Mouse (Mus musculus): ENCODE results near the gene Tectb.
"Not testable (repeated sequence)": the region's sequence is repeated elsewhere in the genome, so short reads cannot be mapped to it uniquely, and the experiment has no call there.

Tectb gene

GRCm38 (mm10) chr19:55180433-55180832 lies at the start of gene Tectb:
TSS of gene Tectb (plus strand) at chr19:55180733.
- no peak for DNase-seq (ENCODE audit: low spot score)

GRCm38 (mm10) chr19:55131747-55132146 lies 48.8 kb upstream of the Tectb start:
- DNase-seq (ENCODE audit: low spot score) = no peak

DNA sequence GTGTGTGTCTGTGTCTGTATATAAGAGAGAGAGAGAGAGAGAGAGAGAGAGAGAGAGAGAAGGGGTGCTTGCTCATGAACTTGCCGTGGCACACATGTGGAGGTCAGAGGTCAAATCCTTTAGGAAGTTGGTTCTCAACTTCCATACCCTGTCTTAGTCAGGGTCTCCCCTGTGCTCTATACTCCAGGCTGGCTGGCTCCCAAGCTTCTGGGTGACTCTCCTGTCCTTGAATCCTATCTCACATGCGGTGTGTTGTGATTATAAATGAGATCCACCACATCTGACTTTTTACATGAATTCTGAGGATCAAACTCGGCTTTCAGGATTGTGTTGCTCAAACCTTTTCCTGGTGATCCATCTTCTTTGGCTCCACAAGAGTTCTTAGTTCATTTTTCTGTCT lies 48.1 kb upstream of the Tectb start:
- DNase-seq (ENCODE audit: low spot score) = no peak

- no peak for DNase-seq (ENCODE audit: low spot score)
Observed at GRCm38 (mm10) chr19:55134521-55134920, 46.0 kb upstream of the Tectb start.

- DNase-seq (ENCODE audit: low spot score) = no peak
Observed at GRCm38 (mm10) chr19:55135918-55136317, 44.6 kb upstream of the Tectb start.

DNA sequence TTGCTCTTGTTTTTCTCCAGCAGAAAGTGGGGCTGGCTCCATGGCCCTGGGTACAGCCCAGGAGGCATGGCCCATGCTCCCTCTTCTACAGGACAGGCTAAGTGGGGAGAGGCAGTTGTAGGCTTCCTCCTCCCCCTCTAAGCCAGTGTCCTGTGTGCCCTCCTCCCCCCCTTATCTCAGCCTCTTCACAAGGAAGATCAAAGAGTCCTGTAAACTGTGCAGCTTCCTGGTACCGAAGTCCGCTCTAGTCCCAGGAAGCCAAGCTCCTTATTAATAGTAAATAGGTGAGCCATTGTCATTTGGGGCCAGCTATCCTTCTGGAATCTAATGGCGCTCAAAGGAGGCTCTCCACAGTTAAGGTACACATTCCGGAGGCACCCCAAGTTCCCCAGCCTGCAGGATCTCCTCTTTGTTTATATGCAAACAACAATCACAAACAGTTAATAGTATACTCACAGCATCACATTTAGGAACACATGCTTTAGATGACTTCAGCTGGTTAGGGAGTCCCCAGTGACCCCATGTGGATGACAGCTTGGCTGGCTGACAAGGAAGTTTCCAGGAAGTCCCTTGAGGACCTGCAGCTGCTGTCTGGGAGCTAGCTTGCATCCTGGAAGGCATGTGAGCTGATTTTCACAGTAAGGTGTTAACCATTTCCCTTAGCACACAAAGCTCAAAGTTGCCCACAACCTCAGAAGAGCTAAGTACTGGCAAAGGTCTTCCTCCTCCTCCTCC lies 43.7 kb upstream of the Tectb start:
- no peak for DNase-seq (ENCODE audit: low spot score)

DNA sequence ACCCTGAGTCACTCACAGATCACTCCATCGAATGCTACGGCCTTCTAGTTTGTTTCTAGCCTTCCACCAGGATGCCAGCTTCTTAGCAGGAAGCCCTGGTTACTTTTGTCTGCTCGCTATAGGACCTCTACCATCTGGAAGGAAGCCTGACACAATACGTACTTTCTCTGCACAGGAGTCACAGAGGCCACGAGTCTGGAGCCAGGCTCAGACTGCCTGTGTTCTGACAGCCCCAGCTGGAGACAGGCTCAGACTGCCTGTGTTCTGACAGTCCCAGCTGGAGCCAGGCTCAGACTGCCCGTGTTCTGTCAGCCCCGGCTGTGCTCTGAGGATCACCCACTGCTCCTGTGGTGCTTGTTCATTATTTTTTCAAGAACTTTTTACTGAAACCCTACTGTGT lies 42.6 kb upstream of the Tectb start:
- DNase-seq (ENCODE audit: low spot score) = no peak

DNA sequence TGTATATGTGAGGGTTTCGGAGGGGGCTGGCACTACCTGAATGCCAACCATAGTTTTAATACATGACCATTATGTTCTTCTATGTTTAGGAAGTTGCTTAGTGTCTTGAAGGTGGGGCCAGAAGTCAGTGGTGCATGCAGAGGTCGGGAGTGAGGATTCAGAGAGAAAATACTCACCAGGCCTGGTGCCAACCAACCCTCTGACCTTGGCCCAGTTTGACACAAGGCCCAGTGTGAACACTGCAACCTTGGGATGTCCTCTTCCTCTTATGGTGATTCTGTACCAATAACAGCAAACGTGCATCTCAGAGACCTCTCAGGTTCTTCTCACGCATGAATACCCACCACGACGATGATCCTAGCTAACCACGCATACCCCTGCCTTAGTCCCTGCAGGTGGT lies 42.0 kb upstream of the Tectb start:
- no peak for DNase-seq (ENCODE audit: low spot score)

- DNase-seq (ENCODE audit: low spot score) = no peak
Observed at GRCm38 (mm10) chr19:55139301-55139700, 41.2 kb upstream of the Tectb start.

- no peak for DNase-seq (ENCODE audit: low spot score)
Observed at GRCm38 (mm10) chr19:55143391-55144300, 36.9 kb upstream of the Tectb start.

DNA sequence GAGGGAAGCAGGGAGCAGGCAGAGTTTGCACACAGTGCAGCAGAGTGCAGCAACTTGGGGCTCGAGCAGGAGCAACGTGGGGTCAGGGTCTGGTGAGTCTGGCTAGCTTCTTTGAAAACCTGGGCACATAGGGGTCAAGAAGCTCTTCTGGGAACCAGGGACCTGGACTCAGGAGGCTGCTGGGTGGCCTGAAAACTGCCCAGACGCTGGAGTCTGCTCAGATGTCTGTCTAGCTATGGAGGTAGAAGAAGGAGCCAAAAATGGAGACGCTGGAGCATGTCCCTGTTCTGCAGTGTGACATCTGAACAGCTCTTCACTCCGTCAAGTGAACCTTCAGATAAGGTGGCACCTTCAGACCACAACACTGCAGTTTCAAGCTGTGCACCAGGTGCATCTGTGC lies 35.8 kb upstream of the Tectb start:
- no peak for DNase-seq (ENCODE audit: low spot score)

DNA sequence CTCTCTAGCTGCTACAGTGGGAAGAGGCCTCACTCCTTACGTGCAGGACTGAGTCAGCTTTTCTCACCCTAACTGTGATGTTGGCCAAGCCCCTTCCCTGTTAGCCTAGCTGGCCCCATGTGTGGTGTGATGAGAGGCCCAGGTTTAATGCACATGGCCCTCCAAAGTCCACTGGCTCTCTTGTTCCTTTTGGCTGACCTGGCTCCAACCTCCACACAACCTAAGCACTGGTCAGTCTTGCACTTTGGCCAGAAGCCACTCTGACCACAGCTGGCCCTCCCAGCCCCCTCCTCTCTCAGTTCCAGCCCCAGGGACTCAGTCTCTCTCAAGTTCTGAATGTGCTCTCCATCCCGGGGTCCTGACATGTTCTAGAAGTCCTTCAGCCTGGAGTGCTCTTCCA lies 35.4 kb upstream of the Tectb start:
- no peak for DNase-seq (ENCODE audit: low spot score)

GRCm38 (mm10) chr19:55147568-55147967 lies 33.0 kb upstream of the Tectb start:
- DNase-seq (ENCODE audit: low spot score) = no peak

GRCm38 (mm10) chr19:55148109-55148508 lies 32.4 kb upstream of the Tectb start:
- DNase-seq (ENCODE audit: low spot score) = no peak

DNA sequence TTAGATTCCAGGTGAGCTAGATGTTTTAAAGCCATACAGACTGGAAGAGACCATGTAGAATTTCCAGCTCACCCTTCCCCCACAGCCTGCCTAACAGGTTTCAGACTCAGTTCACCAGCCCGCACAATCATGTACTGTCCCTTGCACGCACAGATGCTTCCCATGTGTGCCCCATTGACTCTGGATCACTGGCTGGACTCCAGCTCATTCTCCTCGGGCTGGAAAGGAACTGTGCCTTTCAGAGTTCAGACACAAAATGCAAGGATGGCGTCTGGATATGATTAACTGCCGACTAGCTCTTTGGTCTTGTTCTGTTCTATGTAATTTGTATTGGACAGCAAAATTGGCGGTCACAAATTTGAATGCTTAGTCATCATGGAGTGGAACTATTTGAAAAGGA lies 30.9 kb upstream of the Tectb start:
- no peak for DNase-seq (ENCODE audit: low spot score)

GRCm38 (mm10) chr19:55152274-55152673 lies 28.3 kb upstream of the Tectb start:
- not testable (repeated sequence) for DNase-seq (ENCODE audit: low spot score)

GRCm38 (mm10) chr19:55152983-55153382 lies 27.6 kb upstream of the Tectb start:
- DNase-seq (ENCODE audit: low spot score) = no peak

DNA sequence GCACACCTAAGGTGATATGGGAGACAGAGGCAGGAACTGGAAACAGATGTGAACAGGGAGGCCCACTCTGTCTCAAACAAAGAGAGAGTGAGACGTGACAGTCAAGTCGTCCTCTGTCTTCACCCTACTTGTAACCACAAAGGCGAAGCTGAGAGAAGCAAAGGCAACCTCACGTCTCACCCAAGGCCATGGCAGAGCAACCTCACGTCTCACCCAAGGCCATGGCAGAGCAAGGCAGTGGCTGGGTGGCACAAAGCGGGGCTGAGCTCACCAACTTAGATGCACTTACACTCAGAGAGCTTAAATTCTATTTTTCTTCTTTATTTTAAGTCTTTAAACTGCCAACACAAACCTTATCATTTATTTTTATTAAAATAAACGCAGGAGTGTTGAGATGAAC lies 23.5 kb upstream of the Tectb start:
- no peak for DNase-seq (ENCODE audit: low spot score)

DNA sequence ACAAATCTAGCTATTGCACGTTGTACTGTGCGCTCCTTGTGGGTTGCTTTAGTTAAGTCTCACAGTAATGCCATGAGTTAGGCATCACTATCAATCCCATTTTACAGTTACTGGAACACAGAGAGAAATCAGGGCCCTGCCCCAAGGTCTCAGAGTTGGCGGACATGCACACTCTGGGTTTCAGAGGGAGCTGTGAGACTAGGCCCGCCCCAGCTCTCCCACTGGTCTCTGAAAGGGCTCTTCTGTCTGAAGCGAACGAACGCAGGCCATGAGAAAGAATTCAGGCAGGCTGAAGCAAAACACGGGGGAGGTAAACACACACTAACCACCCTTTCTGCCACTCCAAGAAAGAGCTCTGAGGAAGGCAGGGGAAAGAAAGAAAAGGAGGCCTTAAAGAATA lies 21.9 kb upstream of the Tectb start:
- DNase-seq (ENCODE audit: low spot score) = no peak

DNA sequence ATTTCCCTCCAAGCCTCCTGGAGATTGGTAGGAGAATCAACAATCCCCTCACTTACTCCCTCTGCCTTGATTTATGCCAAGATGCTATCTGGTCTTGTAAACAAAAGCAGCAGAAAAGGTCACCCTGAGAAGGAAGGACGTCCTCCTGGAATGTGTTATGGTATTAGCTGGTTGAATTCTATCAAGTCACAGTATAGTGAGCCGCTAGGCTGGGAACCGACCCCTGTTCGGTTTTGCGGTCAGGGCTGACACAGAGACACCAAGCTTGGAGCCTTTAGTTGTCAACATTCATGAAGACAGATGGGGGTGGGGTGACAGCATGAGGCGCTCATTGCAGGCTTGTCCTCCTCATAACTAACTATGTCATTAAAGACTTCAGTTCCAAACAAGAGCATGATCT lies 20.7 kb upstream of the Tectb start:
- no peak for DNase-seq (ENCODE audit: low spot score)

- DNase-seq (ENCODE audit: low spot score) = no peak
Observed at GRCm38 (mm10) chr19:55162271-55162670, 18.3 kb upstream of the Tectb start.

DNA sequence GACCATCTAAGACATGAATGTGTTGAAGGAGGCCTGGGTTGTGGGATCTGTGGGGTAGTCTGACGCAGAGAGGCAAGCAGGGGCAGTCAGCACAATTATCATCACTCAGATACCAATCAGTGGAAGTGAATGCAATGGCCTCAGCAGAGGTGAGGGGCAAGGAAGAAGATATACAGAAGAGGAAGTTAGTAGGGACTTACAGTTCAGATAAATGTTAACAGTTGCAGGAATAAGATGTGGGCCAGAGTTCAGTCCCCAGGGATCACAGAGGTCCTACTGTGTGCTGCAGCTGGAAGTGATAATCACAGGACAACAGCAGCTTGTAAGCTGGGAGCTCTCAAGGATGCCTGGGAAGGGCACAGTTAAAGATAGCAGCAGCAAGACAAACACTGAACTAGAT lies 16.4 kb upstream of the Tectb start:
- DNase-seq (ENCODE audit: low spot score) = no peak

DNA sequence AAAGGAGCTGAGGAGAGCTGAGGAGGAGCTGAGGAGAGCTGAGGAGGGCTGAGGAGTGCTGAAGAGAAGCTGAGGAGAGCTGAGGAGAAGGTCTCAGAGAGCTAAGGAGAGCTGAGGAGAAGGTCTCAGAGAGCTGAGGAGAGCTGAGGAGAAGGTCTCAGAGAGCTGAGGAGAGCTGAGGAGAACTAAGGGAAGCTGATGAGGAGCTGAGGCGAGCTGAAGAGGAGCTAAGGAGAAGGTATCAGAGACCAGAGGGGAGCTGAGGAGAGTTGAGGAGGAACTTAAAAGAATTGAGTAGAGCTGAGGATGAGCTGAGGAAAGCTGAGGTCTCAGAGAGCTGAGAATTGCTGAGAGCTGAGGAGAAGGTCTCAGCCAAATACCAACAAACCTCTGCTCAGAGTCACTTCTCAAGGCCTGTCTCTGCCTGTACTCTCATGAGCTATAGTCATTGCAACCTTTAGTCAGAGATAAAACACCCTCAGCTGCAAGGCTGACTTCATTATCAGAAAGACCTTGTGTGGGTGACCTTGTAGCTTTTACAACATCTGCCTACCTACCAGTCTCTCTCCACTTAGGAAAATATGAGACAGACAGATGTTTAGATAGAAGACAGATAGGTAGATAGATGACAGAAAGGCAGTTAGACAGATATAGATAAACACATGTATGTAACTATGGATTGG lies 15.2 kb upstream of the Tectb start:
- no peak for DNase-seq (ENCODE audit: low spot score)

Measured in MN1 (cell line).